Mouse (Mus musculus) thymus, postnatal 4 days (tissue): ENCODE measurements around the gene Rbbp4.

ENCODE experiments used
- DNase-seq: peaks from one replicate; pipeline ENCODE4 v3.0.0; 2021

Rbbp4 gene

DNA sequence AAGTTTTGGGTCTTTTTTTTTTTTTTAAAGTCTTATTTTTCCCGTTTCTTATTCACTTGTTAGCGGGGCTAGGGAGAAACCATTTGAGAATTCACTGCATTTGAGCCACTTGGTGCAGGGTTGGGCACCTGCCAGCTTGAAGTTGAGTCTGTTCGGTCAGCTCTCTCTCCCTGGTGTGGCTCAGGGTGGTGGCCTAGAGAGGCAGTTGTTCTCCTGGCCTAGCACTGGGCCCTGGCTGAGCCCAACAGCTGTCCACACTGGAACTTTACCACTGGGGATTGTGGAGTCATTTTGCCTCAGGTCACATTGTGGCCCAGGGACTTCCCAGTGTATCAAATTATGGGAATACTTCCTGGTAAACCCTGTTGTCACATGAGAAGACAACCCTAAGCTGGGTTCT, 47.1 kb downstream of the Rbbp4 start:
- no peak for DNase-seq

DNA sequence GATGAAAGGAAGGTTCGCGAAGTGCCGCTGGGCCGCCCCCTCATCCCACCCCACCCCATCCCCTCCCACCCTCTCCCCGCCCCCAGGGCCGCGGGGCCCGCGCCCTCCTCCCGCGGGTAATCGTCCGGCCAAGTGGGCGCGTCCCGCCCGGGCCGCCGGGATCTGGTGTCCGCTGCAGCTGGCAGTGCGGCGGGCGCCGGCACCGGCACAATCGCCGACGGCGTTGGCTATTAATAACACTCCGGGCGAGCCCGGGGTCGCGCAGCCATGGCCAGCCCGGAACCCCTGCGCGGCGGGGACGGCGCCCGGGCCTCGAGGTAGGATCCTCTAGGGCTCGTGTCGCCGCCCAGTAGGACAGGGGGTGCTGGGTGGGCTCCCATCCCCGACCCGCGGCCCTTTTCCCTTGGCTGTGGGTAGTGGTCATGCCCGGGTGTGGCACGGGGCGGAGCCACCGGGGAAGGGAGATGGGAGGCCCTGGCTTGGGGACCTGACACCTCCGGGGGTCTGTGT, 47.6 kb downstream of the Rbbp4 start, which contains the start of gene Sync:
Gene Sync, plus strand, starts transcription at position 146 of the 510 bp plus-strand sequence.
- DNase-seq: peak; percentile 24

- no peak for DNase-seq
These were observed 48.3 kb downstream of the Rbbp4 start for GRCm38 (mm10) chr4:129286683-129287471.

- no peak for DNase-seq
These were observed 49.0 kb downstream of the Rbbp4 start for GRCm38 (mm10) chr4:129286001-129286682.

GRCm38 (mm10) chr4:129284685-129285084, 50.5 kb downstream of the Rbbp4 start:
- no peak for DNase-seq

- DNase-seq: no peak
These were observed 51.9 kb downstream of the Rbbp4 start for GRCm38 (mm10) chr4:129283226-129283625.

GRCm38 (mm10) chr4:129282786-129283185, 52.4 kb downstream of the Rbbp4 start:
- no peak for DNase-seq

- peak; percentile 98 for DNase-seq
These were observed 58.7 kb downstream of the Rbbp4 start for GRCm38 (mm10) chr4:129276453-129276865.

DNA sequence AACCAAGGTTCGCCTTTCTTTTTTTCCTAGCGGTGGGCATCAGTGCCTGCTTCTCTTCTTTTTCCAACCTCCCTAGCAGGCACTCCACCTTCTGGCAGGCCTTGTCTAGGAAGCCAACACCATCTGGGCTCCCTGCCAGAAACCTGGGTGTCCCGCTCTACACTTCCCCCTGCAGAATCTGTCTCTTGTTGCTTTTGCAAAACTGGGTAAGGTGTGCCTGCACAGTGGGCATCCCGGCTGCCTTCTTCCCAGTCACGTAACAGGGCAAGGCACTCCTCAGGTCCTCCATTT, 62.5 kb downstream of the Rbbp4 start:
- DNase-seq: peak; percentile 27

DNA sequence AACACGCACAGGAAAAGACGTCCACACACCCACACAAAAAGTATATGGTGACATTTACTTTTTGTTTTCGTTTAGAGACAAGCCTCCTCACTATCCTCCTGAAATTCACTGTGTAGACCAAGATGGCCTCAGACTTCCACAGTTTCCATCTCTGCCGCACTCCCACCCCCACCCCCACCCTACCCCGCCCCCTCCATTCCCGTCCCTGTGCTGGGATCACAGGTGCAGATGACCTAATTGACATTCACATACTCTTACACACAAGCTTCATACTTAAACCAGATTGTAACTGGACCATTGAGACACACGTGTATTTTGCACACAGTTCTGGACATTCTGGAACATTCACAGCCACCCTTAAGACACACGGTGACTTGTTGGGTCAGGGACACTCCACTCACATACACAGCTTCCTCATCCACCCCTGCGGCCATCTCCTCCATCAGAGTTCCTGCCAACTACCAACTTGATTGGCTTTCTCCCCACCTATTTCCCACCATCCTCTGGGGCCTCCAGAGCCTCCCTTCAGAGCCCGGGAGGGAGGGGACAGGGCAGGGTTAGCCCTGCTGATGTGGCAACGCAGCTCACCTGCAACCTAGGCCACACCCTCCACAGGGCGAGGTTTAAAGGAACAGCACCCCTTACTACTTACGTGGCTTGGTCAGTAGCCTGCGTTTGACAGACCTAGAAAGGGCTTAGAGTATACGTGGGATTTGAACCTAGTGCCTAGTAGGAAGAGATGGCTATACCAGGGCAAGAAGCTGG, 63.0 kb downstream of the Rbbp4 start:
- DNase-seq: peak; percentile 27

- DNase-seq: no peak
These were observed 66.5 kb downstream of the Rbbp4 start for GRCm38 (mm10) chr4:129268698-129269097.

DNA sequence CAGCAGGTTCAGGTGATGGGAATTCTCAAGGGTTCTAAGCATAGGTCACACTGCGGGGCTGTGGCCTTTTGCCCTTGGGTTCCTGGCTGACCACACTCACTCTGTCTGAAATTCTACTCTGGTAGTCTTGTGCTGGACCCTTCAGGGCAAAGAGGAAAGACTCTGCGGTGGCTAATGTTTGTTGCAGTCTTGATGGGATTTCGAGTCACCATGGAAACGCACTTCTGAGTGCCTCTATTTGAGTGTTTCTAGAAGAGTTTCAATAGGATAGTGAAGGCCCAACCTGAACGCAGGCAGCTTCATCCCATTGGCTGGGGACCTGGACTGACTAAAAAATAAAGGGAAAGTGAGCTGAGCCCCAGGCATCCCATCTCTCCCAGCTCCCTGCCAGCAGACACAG, 68.3 kb downstream of the Rbbp4 start:
- no peak for DNase-seq

DNA sequence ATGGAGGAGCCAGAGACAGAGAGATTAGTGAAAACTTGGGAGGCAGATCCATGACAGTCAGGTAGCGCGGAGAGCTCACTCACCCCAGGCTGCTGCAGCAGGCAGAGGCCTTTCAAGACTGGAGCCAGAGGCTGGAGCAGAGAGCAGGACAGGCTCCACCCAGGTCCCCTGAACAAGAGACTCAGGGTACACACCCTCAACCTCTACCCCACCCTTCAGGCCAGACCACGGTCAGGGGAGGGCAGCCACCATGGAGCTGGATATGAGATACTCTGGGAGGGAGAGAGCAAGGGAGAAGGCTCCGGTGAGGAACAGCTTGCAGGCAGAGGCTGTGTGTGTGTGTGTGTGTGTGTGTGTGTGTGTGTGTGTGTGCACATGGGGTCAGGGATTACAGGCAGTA, 69.0 kb downstream of the Rbbp4 start:
- DNase-seq: no peak

- DNase-seq: peak; percentile 68
These were observed 71.7 kb downstream of the Rbbp4 start for GRCm38 (mm10) chr4:129263225-129264021.

- no peak for DNase-seq
These were observed 74.0 kb downstream of the Rbbp4 start, which contains the start of gene C77080 for GRCm38 (mm10) chr4:129261196-129261595. Gene C77080 (minus strand): TSS chr4:129261404.

- no peak for DNase-seq
These were observed 74.5 kb downstream of the Rbbp4 start for GRCm38 (mm10) chr4:129260678-129261077.

- DNase-seq: no peak
These were observed 76.1 kb downstream of the Rbbp4 start for GRCm38 (mm10) chr4:129259101-129259500.
